Comparison of ENCODE assay signal across 21 mouse cellular contexts in the genomic region with DNA sequence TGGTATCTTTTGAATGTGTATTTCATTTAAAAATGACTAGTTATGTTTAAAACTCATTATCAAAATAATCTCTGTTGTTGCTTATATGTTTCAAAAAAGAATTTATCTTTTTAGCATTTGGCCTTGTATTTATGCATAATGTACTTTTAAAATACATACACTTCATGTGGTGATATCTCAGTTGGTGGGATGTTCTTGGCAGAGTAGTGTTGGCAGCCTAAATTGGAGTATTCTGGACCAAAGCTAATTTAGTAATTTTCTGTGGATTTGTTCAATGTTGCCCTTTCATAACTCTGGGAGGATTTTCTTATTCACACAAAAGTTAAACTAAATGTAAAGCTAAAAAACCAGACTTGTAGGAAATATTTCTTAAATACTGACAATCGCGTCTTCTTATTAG. TPM values are rescaled to one million over a fixed set of nuclear protein-coding genes. Genes with fewer than 3 reads are reported as not detected.
DNase-seq lines count a peak whose midpoint lies in the region; TF ChIP-seq lines count a peak whose summit lies in the region.
"Had no signal": no experiment of that assay in that cellular context is flagged by ENCODE, and none has a peak within 500 bp of the region (broad histone marks: within the 10 kb centered on the region; RNA-seq: fewer than 3 reads in every experiment).

No protein-coding gene starts in this region.

- H3K4me1 ChIP-seq in thymus, adult 2 months (replicated peaks; ENCODE audit: control insufficient read depth, insufficient read depth, low read length): no peaks in the 10 kb centered on the region
- H3K4me1 ChIP-seq: embryonic facial prominence, embryonic 10.5 days; embryonic facial prominence, embryonic 12.5 days; forebrain, embryonic 13.5 days; forebrain, embryonic 15.5 days had no signal

- no peak overlapping the region for H3K27ac ChIP-seq in thymus, adult 2 months (ENCODE audit: control insufficient read depth, insufficient read depth, low read length)
- H3K27ac ChIP-seq: embryonic facial prominence, embryonic 10.5 days; embryonic facial prominence, embryonic 12.5 days; forebrain, embryonic 13.5 days; forebrain, embryonic 15.5 days had no signal

- TF ChIP-seq CTCF in thymus, adult 2 months (IDR thresholded peaks at IDR 0.05; ENCODE audit: borderline replicate concordance, control insufficient read depth, extremely low read depth, insufficient read depth, low read length, poor library complexity): no peak

- 96% methylated on average over 2 of the region's 2 CpGs for WGBS in thymus, adult 2 months

- DNase-seq in cerebellum, postnatal 10 days: peak; percentile 15 to 22
- no peak for DNase-seq in cerebellum, postnatal 4 days (ENCODE audit: low spot score in 2 of 2)
- DNase-seq in right cerebral cortex, adult 18-20 months: peak; percentile 2
- no peak for DNase-seq in right cerebral cortex, postnatal 10 days (ENCODE audit: low spot score in 2 of 2)
- peak; percentile 53 for DNase-seq in telencephalon, adult 2 months (ENCODE audit: low read depth, low spot score)
- no peak for DNase-seq in thymus, adult 2 months
- DNase-seq: adrenal gland, adult 2 months; adrenal gland, postnatal 10 days; adrenal gland, postnatal 25 days; cerebellum, adult 11-12 months; forebrain, postnatal 0 days had no signal

- H3K4me3 ChIP-seq in thymus, adult 2 months (ENCODE audit: control insufficient read depth, insufficient read depth, low read length): no peak overlapping the region
- H3K4me3 ChIP-seq: embryonic facial prominence, embryonic 10.5 days; embryonic facial prominence, embryonic 12.5 days; forebrain, embryonic 13.5 days; forebrain, embryonic 15.5 days had no signal

- H3K27me3 ChIP-seq in thymus, adult 2 months (ENCODE audit: control insufficient read depth, insufficient read depth, low read length): no peaks in the 10 kb centered on the region
- H3K27me3 ChIP-seq: embryonic facial prominence, embryonic 12.5 days; forebrain, embryonic 13.5 days; forebrain, embryonic 15.5 days had no signal

- no peaks in the 10 kb centered on the region for H3K36me3 ChIP-seq in thymus, adult 2 months (ENCODE audit: control insufficient read depth, insufficient read depth, low read length)
- H3K36me3 ChIP-seq: embryonic facial prominence, embryonic 10.5 days; embryonic facial prominence, embryonic 12.5 days; forebrain, embryonic 15.5 days had no signal

- no peak for TF ChIP-seq POLR2A in thymus, adult 2 months (IDR thresholded peaks at IDR 0.05; ENCODE audit: control insufficient read depth, extremely low read depth, insufficient read depth, low read length, poor library complexity)

RNA-seq across cellular contexts. Expression of a gene that starts 23.5 kb away (rescaled TPM):
- not detected in 2 replicates for polyA plus RNA-seq in thymus, adult 2 months (2012; rRNA removed)
- polyA plus RNA-seq: adrenal gland, adult 2 months; C2C12; cerebellum, adult 2 months; cortical plate, adult 2 months; embryonic facial prominence, embryonic 10.5 days; embryonic facial prominence, embryonic 12.5 days; embryonic facial prominence, embryonic 14.5 days; forebrain, embryonic 11.5 days; forebrain, embryonic 13.5 days; forebrain, embryonic 15.5 days; forebrain, postnatal 0 days; frontal cortex, adult 2 months had no signal

RNA-seq across cellular contexts. Expression of a gene that starts 29.4 kb away (rescaled TPM):
- 3.8 and 4.2 TPM in 2 replicates for polyA plus RNA-seq in thymus, adult 2 months (2012; rRNA removed)

Comparison
In these comparisons a context has a peak if more than half of its experiments do, and no peak if none do; other contexts are left out.
1. DNase-seq: peak in cerebellum, postnatal 10 days (2 of 2), right cerebral cortex, adult 18-20 months (single experiment) and telencephalon, adult 2 months (single experiment); none in cerebellum, postnatal 4 days (0 of 2), right cerebral cortex, postnatal 10 days (0 of 2) and thymus, adult 2 months (single experiment).